Mouse (Mus musculus): ENCODE data around the gene Tfam. TPM values are rescaled to one million over a fixed set of nuclear protein-coding genes. Genes with fewer than 3 reads are reported as not detected.

Gene Tfam
- total RNA-seq, 2 experiments from 2014 or later: 37.4 to 44.4 TPM

Other genes with a start within 250 kb of the Tfam start
- gene Bicc1, start 78.6 kb downstream of the Tfam start, total RNA-seq (2021): 1 to 10 TPM; 3.6 to 4.1 TPM
- 10 to 100 TPM; 49.2 TPM for gene Ube2d1, start 47.0 kb upstream of the Tfam start, total RNA-seq (2021)
- 100 to 1,000 TPM; 125 to 134 TPM for gene Cisd1, start 106.7 kb upstream of the Tfam start, total RNA-seq (2021)
- 10 to 100 TPM; 42.7 to 44.3 TPM for gene Ipmk, start 109.5 kb upstream of the Tfam start, total RNA-seq (2021)

Data from layer of hippocampus, adult 18-20 months (tissue).